Mouse (Mus musculus) 3T3-L1 (cell line): ENCODE measurements at regions not wholly inside any gene's neighbourhood (a gene's known extent, or its start where the extent isn't known, plus 50 kb on each side); places are given as distances from the start of the nearest gene placed in this dataset.

Experiments used
- DNase-seq: peaks from one replicate; pipeline ENCODE4 v3.0.0-alpha.2; 2015; ENCODE audit warnings: low read depth, low spot score

GRCm38 (mm10) chr7:36829710-36830109, 131.8 kb downstream of the Tshz3 start:
- peak; percentile 2 for DNase-seq

GRCm38 (mm10) chr7:36830155-36830554, 132.2 kb downstream of the Tshz3 start:
- DNase-seq: no peak

- DNase-seq: no peak
These were observed 150.4 kb downstream of the Tshz3 start for GRCm38 (mm10) chr7:36848279-36848678.

- DNase-seq: no peak
These were observed 153.5 kb downstream of the Tshz3 start for GRCm38 (mm10) chr7:36851275-36851889.

GRCm38 (mm10) chr7:36854308-36854707, 156.4 kb downstream of the Tshz3 start:
- no peak for DNase-seq

GRCm38 (mm10) chr7:36859428-36859827, 161.5 kb downstream of the Tshz3 start:
- DNase-seq: no peak

GRCm38 (mm10) chr7:36862481-36862880, 164.6 kb downstream of the Tshz3 start:
- no peak for DNase-seq

- DNase-seq: no peak
These were observed 165.8 kb downstream of the Tshz3 start for GRCm38 (mm10) chr7:36863745-36864144.

- no peak for DNase-seq
These were observed 166.8 kb downstream of the Tshz3 start for GRCm38 (mm10) chr7:36864675-36865074.

- no peak for DNase-seq
These were observed 168.7 kb downstream of the Tshz3 start for GRCm38 (mm10) chr7:36866602-36867001.

- DNase-seq: no peak
These were observed 176.1 kb downstream of the Tshz3 start for GRCm38 (mm10) chr7:36874004-36874403.

- no peak for DNase-seq
These were observed 179.8 kb downstream of the Tshz3 start for GRCm38 (mm10) chr7:36877686-36878085.

GRCm38 (mm10) chr7:36892776-36893500, 195.0 kb downstream of the Tshz3 start:
- DNase-seq: no peak

- no peak for DNase-seq
These were observed 198.4 kb downstream of the Tshz3 start for GRCm38 (mm10) chr7:36896339-36896738.

- DNase-seq: no peak
These were observed 203.6 kb downstream of the Tshz3 start for GRCm38 (mm10) chr7:36901537-36901936.

- DNase-seq: peak; percentile 2
These were observed 215.4 kb downstream of the Tshz3 start for GRCm38 (mm10) chr7:36913304-36913703.

- DNase-seq: peak; percentile 6
These were observed 216.3 kb downstream of the Tshz3 start for GRCm38 (mm10) chr7:36914261-36914660.

- peak; percentile 8 for DNase-seq
These were observed 217.3 kb downstream of the Tshz3 start for GRCm38 (mm10) chr7:36915171-36915570.

GRCm38 (mm10) chr7:36917011-36917410, 219.1 kb downstream of the Tshz3 start:
- DNase-seq: no peak

GRCm38 (mm10) chr7:36919413-36919812, 221.5 kb downstream of the Tshz3 start:
- DNase-seq: no peak

GRCm38 (mm10) chr7:36921003-36921402, 223.1 kb downstream of the Tshz3 start:
- no peak for DNase-seq

- DNase-seq: no peak
These were observed 235.6 kb downstream of the Tshz3 start for GRCm38 (mm10) chr7:36933490-36933889.
